Mouse (Mus musculus) lung, adult 2 months (tissue): ENCODE measurements around the gene Shank2. TPM values are rescaled to one million over a fixed set of nuclear protein-coding genes. Genes with fewer than 3 reads are reported as not detected.

ENCODE experiments used
- DNase-seq: peaks from one replicate; pipeline ENCODE4 v3.0.0; 2022
- H3K4me1 ChIP-seq: fragments of 200-500 bp; 2 replicates; pipeline ENCODE4 v1.6.1; 2011; ENCODE audit warnings: low read length; ENCODE audit not compliant: control insufficient read depth, insufficient read depth
- H3K4me3 ChIP-seq: fragments of 200-500 bp; replicated peaks from 2 replicates; pipeline ENCODE3; 2011; ENCODE audit warnings: low read depth, mild to moderate bottlenecking, control low read depth, low read length; ENCODE audit errors: extremely low read depth
- CTCF ChIP-seq: fragments of 200-500 bp; IDR thresholded peaks from 2 replicates; pipeline ENCODE4 v1.5.1; 2011; ENCODE audit warnings: mild to moderate bottlenecking, low read length, control low read depth; ENCODE audit not compliant: insufficient read depth
- POLR2A ChIP-seq: fragments of 200-500 bp; IDR thresholded peaks from 2 replicates; pipeline ENCODE4 v1.6.1; 2011; ENCODE audit warnings: low read depth, mild to moderate bottlenecking, control low read depth, low read length, borderline replicate concordance; ENCODE audit errors: extremely low read depth
- WGBS: fragments of 180-500 bp; shearing (Covaris S2); methylation state at CpG from one replicate; pipeline ENCODE4 v1.1.7; 2018; 5-methylcytosine and 5-hydroxymethylcytosine counted together
- polyA plus RNA-seq: library from polyadenylated mRNA; depleted of rRNA; stranded (reverse); fragments of >200 nt; gene quantifications from 2 replicates; pipeline ENCODE4 v1.2.3, GENCODE M21; 2012

Shank2 gene
- polyA plus RNA-seq, 1 experiment = 3.5 TPM

DNA sequence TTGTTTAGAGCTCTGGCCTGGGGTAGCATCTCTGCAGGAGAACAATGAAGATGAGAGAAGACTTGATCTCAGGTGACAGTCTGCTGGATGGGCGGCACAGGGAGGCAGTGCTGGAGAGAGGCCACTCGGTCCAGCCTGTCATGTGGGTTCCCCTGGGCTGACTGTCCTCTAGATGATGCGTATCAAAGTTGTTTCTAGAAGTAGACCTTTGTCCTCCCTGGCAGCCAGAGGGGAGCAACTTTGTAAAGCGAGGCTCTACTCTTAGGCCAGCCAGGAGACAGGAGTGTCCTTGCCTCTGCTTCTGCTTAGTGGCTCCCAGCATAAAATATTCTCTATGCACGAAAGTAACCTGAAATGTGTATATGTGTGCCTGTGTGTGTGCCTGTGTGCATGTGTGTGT, 27.5 kb downstream of the Shank2 start:
- Histone ChIP-seq H3K4me3 (no peak overlapping the region), H3K4me1 (no peaks in the 10 kb centered on the region)
- TF ChIP-seq POLR2A (no peak), CTCF (no peak)
- no peak for DNase-seq
- 70% methylated on average over 5 of the region's 5 CpGs for WGBS

DNA sequence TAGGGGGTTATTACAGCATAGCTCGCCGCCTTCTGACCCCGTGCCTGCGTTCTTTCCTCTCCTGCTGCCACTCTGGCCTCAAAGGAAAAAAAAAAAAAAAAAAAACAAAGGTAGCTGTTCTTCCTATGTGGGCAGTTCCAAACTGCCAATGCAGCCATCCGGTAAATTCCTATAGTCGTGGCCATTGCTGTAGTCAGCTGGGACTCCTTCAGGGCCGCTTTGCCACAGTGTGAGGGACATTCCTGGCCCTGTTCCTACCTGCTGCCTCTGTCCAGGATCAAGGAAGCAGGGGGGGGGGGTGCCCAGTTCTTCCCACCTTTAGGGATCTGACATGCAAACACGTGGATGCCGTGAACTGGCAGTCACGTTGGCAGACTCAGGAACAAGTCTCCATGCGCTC, 29.1 kb downstream of the Shank2 start:
- H3K4me1 ChIP-seq = no peaks in the 10 kb centered on the region
- 64% methylated on average over 11 of the region's 11 CpGs for WGBS
- H3K4me3 ChIP-seq = no peak overlapping the region
- TF ChIP-seq CTCF = no peak
- no peak for DNase-seq

DNA sequence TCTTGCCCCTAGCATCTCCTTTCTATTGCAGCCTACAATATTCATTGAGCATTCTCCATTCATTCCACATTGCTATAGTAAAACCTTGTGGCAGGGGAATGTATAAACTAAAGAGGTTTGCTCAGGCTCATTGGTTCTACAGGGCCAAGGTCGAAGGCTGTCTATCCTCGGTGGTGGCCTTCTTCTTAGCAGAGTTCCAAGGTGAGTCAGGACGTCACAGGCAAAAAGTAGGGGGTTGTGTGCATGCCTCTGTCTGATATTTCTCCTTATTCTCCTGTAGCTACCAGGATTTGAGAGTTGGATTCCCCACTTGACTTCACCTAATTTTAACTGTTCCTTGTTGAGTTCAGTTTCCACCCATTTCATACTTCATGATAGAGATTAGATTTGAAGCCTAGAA, 29.9 kb downstream of the Shank2 start:
- Histone ChIP-seq H3K4me3 (no peak overlapping the region), H3K4me1 (no peaks in the 10 kb centered on the region)
- 88% methylated on average over 3 of the region's 3 CpGs for WGBS
- TF ChIP-seq CTCF (no peak), POLR2A (no peak)
- DNase-seq = no peak

DNA sequence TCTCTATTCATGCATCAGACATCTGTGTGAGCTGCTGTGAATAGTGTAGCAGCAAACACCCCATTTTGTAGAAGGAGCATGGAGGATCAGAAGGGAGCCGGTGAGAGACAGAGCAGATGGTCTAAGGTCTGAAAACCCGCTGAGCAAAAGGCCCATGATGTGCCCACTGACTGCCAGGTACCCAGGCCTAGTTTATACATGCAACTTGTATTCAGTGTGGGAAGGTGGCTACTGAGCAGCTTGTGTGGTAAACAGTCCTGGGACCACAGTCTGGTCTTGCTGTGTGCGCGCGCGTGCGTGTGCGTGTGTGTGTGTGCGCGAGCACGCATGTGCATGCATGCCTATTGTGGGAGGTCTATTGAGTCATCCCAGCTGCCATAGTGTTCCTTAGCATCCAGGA, 35.8 kb downstream of the Shank2 start:
- Histone ChIP-seq H3K4me1 (no peaks in the 10 kb centered on the region), H3K4me3 (no peak overlapping the region)
- no peak for DNase-seq
- WGBS = 97% methylated on average over 11 of the region's 11 CpGs
- TF ChIP-seq CTCF (no peak), POLR2A (no peak)

DNA sequence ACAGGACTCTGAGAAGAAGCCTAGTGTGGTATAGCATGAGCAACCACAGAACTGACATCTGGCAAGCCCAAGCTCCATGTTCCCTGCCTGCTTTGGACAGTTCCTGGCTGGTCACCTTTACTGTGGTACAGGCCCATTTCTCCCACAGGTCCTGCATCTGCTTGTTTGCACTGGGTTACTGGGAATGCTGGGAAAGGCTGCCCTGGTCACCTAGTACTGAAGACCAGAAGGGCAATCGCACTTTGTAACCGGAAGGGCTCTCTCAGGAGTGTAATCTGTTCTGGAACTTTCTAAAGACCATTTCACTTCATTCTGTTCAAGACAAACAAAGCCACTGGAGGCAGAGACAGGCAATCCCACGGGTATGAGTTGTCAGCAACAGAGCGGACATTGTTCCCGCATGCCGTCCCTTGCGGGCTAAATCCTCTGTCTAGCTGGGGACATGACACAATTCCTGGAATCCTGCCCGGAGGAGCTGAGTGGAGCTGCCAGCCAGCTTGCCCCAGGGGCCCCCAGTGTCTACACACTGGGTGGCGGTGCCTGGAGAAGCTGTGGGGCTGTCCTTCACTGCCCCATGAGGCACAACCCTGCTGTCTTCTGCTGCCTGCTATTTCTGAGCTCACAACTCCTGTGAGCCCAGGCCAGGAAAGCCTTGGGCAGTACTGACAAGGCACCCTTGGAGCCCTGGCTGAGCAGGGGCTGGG, 36.4 kb downstream of the Shank2 start:
- Histone ChIP-seq H3K4me1 (no peaks in the 10 kb centered on the region), H3K4me3 (no peak overlapping the region)
- 34% methylated on average over 9 of the region's 9 CpGs for WGBS
- DNase-seq = no peak
- TF ChIP-seq CTCF = no peak
- no peak for TF ChIP-seq POLR2A

DNA sequence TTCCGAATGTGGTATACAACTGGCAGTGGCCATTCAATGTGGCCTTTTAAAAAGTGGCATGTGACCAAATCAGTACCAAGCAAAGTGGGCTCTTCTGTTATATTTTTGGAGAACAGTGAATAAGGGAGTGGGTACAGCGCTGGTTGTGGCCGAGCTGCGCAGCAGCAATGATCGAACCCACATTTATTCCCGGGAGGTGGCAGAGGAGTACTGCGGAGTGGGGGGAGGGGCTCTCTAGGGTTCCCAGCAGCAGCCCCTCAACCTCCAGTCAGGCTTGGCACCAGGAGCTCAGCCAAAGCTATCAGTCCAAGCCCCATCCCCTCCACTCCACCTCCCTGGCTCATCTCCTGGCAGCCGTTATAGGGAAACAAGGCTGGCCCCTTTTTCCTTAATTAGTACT, 37.0 kb downstream of the Shank2 start:
- WGBS = 62% methylated on average over 8 of the region's 8 CpGs
- Histone ChIP-seq H3K4me3 (no peak overlapping the region), H3K4me1 (no peaks in the 10 kb centered on the region)
- no peak for DNase-seq
- TF ChIP-seq CTCF (no peak), POLR2A (no peak)

DNA sequence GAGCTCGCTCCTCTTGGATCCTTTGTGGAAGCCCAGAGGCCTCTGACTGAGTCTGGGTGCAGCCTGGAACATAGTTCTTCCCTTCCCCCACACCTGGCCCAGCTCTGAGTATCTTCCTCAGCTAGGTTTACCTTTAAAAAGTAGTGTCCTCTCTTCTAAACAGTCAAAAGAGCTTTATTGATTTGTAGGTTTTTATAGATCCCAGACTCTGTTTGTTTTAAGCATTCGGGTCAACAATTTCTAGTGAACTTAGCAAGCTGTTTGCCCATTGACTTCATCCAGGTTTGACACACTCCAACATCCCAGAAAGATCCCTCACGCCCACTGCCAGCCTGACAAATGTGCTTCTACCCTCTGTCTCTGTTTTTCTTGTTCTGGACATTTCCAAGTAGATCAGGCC, 38.6 kb downstream of the Shank2 start:
- TF ChIP-seq CTCF (no peak), POLR2A (no peak)
- no peak overlapping the region for H3K4me3 ChIP-seq
- H3K4me1 ChIP-seq = no peaks in the 10 kb centered on the region; the same call in 1 of the 2 replicates
- DNase-seq = no peak
- WGBS = 64% methylated on average over 3 of the region's 3 CpGs

DNA sequence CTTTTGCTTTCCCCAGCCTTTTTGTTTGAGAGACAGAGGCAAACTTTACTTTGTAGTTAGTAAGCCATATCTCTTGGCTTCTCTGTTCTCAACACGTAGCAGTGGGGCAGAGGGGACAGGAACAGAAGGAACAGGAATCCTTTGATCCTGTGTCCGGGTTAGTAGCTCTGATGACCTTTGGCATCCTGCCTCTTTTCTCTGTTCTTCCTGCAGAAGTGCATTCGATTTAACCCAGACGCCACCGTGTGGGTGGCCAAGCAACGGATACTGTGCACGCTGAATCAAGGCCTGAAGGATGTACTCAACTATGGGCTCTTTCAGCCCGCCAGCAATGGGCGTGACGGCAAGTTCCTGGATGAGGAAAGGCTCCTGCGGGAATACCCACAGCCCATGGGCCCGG, 50.3 kb downstream of the Shank2 start:
- no peak for TF ChIP-seq POLR2A
- no peak for TF ChIP-seq CTCF
- WGBS = 6% methylated on average over 12 of the region's 12 CpGs
- no peaks in the 10 kb centered on the region for H3K4me1 ChIP-seq
- no peak overlapping the region for H3K4me3 ChIP-seq
- no peak for DNase-seq

DNA sequence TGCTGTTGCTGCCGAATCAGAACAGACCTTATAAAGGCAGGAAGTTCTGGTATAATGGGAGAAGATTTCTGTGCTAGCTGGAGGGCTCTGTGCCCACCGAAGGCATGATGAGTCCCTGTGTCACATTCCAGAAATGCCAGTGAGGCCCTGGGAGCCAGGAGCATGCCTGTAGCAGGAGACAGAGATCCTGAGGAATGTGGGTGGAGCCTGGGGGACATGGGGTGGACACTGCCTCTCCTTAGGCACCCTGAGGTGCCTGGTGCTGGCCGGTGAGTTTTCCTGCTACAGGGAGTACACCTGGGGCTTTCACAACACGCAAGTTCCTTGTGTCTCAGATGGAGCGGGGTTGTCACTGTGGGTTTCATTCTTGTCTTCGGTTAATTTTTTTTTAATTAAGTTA, 53.5 kb downstream of the Shank2 start:
- H3K4me3 ChIP-seq = no peak overlapping the region
- WGBS = 63% methylated on average over 6 of the region's 6 CpGs
- DNase-seq = no peak
- H3K4me1 ChIP-seq = no peaks in the 10 kb centered on the region
- TF ChIP-seq CTCF (no peak), POLR2A (no peak)

DNA sequence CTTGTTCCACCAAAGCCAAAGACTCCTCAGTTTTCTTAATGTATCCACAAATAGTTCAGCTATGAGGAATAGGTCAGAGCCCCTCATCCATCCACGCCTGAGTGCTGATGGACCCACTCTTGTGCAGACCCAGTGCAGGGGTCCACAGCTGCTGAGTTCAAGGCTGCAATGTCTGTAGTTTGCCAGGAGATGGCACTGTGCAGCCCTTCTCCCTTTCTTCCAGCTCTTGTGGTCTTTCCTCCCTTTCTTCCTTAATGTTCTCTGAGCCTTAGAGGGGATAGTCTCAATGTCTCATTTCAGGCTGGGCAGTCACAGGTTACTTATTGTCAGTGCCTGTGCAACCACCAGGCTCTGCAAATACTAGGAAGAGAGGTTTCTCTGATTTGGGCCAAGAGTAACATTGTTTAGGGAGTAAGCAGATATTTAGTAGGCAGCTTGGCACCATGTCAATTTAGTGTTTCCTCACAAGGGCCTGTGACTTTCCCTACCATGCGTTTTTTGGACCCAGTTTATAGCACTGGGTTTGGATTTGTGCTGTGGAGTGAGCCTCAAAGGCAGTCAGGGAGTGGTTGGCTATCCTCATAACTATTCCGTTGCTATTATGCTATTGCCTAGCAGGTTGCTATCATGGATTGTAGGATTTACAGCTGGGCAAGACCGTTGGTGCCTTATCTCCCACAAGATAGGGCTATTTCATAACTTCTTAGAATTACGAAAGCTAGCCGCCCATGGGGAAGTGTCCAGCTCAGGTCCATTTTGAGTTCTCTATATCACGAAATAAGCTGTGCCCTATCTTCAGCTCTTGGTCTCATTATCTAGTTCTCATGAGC, 54.2 kb downstream of the Shank2 start:
- peak; percentile 71 for TF ChIP-seq CTCF
- TF ChIP-seq POLR2A = no peak

More for the DNA sequence above, 54.2 kb downstream of the Shank2 start:
- DNase-seq = no peak
- H3K4me3 ChIP-seq = no peak overlapping the region
- WGBS = 56% methylated on average over 7 of the region's 7 CpGs
- no peaks in the 10 kb centered on the region for H3K4me1 ChIP-seq
